Mouse (Mus musculus) limb, embryonic 12.5 days (tissue): ENCODE measurements around the gene Wdr4. TPM values are rescaled to one million over a fixed set of nuclear protein-coding genes. Genes with fewer than 3 reads are reported as not detected.

ENCODE experiments used
- ATAC-seq: fragments of 200-750 bp; cut with Nextera tagmentation; 2 replicates; pipeline ENCODE4 v1.8.0; 2017; ENCODE audit warnings: low read depth, moderate TSS enrichment; ENCODE audit not compliant: insufficient number of reproducible peaks, insufficient read depth, low FRiP score, low TSS enrichment
- H3K27ac ChIP-seq: fragments of 300-500 bp; sonication (generic); 2 replicates; pipeline ENCODE4 v1.5.1; 2016; ENCODE audit warnings: mild to moderate bottlenecking, moderate library complexity
- H3K27me3 ChIP-seq: fragments of 300-500 bp; sonication (generic); 2 replicates; pipeline ENCODE4 v1.6.1; 2016; ENCODE audit warnings: mild to moderate bottlenecking, moderate library complexity
- H3K36me3 ChIP-seq: fragments of 300-500 bp; sonication (generic); 2 replicates; pipeline ENCODE4 v1.6.1; 2016; ENCODE audit warnings: mild to moderate bottlenecking, moderate library complexity
- H3K4me1 ChIP-seq: fragments of 300-500 bp; sonication (generic); replicated peaks from 2 replicates; pipeline ENCODE4 v1.6.1; 2016
- H3K4me2 ChIP-seq: fragments of 300-500 bp; sonication (generic); 2 replicates; pipeline ENCODE4 v1.6.1; 2016; ENCODE audit warnings: mild to moderate bottlenecking, moderate library complexity
- H3K4me3 ChIP-seq: fragments of 300-500 bp; sonication (generic); replicated peaks from 2 replicates; pipeline ENCODE4 v1.5.1; 2016; ENCODE audit warnings: mild to moderate bottlenecking
- H3K9ac ChIP-seq: fragments of 300-500 bp; sonication (generic); replicated peaks from 2 replicates; pipeline ENCODE4 v1.6.1; 2016; ENCODE audit warnings: mild to moderate bottlenecking, moderate library complexity
- H3K9me3 ChIP-seq: fragments of 300-500 bp; sonication (generic); 2 replicates; pipeline ENCODE4 v1.6.1; 2016; ENCODE audit warnings: mild to moderate bottlenecking, moderate library complexity
- WGBS: fragments of 180-500 bp; shearing (Covaris S2); methylation state at CpG from one replicate; pipeline ENCODE4 v1.1.7; 2016; 5-methylcytosine and 5-hydroxymethylcytosine counted together
- polyA plus RNA-seq: library from polyadenylated mRNA; unstranded; fragments of >200 nt; fragmentation: Nextera tagmentation; extraction: Ambion mirVana; gene quantifications from 2 replicates; pipeline ENCODE4 v1.2.1, GENCODE M21; 2016

Wdr4 gene
- 42.0 and 43.6 TPM in 2 replicates for polyA plus RNA-seq

GRCm38 (mm10) chr17:31519946-31520838 lies at the start of gene Wdr4, which contains the start of gene Ndufv3:
Gene Wdr4, minus strand, starts transcription at chr17:31519980.
Gene Ndufv3, plus strand, starts transcription at chr17:31520115.
- peak within 1 kb of the TSS; percentile 63 for H3K9ac ChIP-seq
- no peaks in the 10 kb centered on the region for H3K27me3 ChIP-seq
- H3K9me3 ChIP-seq = no peaks in the 10 kb centered on the region
- H3K4me2 ChIP-seq = peak within 1 kb of the TSS; percentile 79
- under 1% methylated on average over 45 of the region's 45 CpGs for WGBS
- H3K4me1 ChIP-seq = peaks cover 12% of the 10 kb centered on the region
- H3K36me3 ChIP-seq = peaks cover 23% of the 10 kb centered on the region
- ATAC-seq = peak; percentile 96
- peak within 1 kb of the TSS; percentile 59 for H3K27ac ChIP-seq
- peak within 1 kb of the TSS; percentile 74 for H3K4me3 ChIP-seq

- H3K36me3 ChIP-seq = peaks cover 6% of the 10 kb centered on the region; the same call in 1 of the 2 replicates
- H3K27me3 ChIP-seq = no peaks in the 10 kb centered on the region
- peak overlapping the region; percentile 87 for H3K4me2 ChIP-seq
- H3K27ac ChIP-seq = peak overlapping the region; percentile 96; the same call in 1 of the 2 replicates
- peak overlapping the region; percentile 78 for H3K4me3 ChIP-seq
- no peak for ATAC-seq
- H3K4me1 ChIP-seq = peaks cover 30% of the 10 kb centered on the region
- H3K9ac ChIP-seq = peak overlapping the region; percentile 85
- WGBS = 81% methylated on average over 6 of the region's 6 CpGs
- no peaks in the 10 kb centered on the region for H3K9me3 ChIP-seq
Observed at GRCm38 (mm10) chr17:31566276-31566675, 46.5 kb upstream of the Wdr4 start.

- Histone ChIP-seq H3K4me2 (peak overlapping the region; percentile 87), H3K9me3 (no peaks in the 10 kb centered on the region), H3K27me3 (no peaks in the 10 kb centered on the region), H3K36me3 (peaks cover 6% of the 10 kb centered on the region; the same call in 1 of the 2 replicates), H3K27ac (peak overlapping the region; percentile 96), H3K4me1 (peaks cover 30% of the 10 kb centered on the region), H3K4me3 (peak overlapping the region; percentile 78), H3K9ac (peak overlapping the region; percentile 85)
- ATAC-seq = peak; percentile 13
- under 1% methylated on average over 84 of the region's 88 CpGs for WGBS
Observed at GRCm38 (mm10) chr17:31565141-31566056, 45.6 kb upstream of the Wdr4 start.

GRCm38 (mm10) chr17:31564858-31565140 lies 45.0 kb upstream of the Wdr4 start:
- WGBS = 0% methylated on average over 23 of the region's 44 CpGs
- H3K9ac ChIP-seq = peak overlapping the region; percentile 85

GRCm38 (mm10) chr17:31564015-31564857 lies 44.5 kb upstream of the Wdr4 start, which contains the start of gene Pknox1:
Gene Pknox1, plus strand, starts transcription at chr17:31564734.
- Histone ChIP-seq H3K27me3 (no peaks in the 10 kb centered on the region), H3K4me1 (peaks cover 30% of the 10 kb centered on the region), H3K4me3 (peak within 1 kb of the TSS; percentile 78), H3K4me2 (peak within 1 kb of the TSS; percentile 87), H3K9ac (peak within 1 kb of the TSS; percentile 85), H3K27ac (peak within 1 kb of the TSS; percentile 96), H3K9me3 (no peaks in the 10 kb centered on the region), H3K36me3 (peaks cover 6% of the 10 kb centered on the region; the same call in 1 of the 2 replicates)
- peak; percentile 94 for ATAC-seq
- under 1% methylated on average over 42 of the region's 72 CpGs for WGBS

More at GRCm38 (mm10) chr17:31564858-31565140, 45.0 kb upstream of the Wdr4 start:
- peaks cover 30% of the 10 kb centered on the region for H3K4me1 ChIP-seq
- H3K27ac ChIP-seq = peak overlapping the region; percentile 96
- peak overlapping the region; percentile 87 for H3K4me2 ChIP-seq
- H3K9me3 ChIP-seq = no peaks in the 10 kb centered on the region
- H3K4me3 ChIP-seq = peak overlapping the region; percentile 78
- H3K27me3 ChIP-seq = no peaks in the 10 kb centered on the region
- H3K36me3 ChIP-seq = peaks cover 6% of the 10 kb centered on the region; the same call in 1 of the 2 replicates
- no peak for ATAC-seq

- ATAC-seq = no peak
- peaks cover 6% of the 10 kb centered on the region; the same call in 1 of the 2 replicates for H3K36me3 ChIP-seq
- peaks cover 36% of the 10 kb centered on the region for H3K4me1 ChIP-seq
- 28% methylated on average over 12 of the region's 12 CpGs for WGBS
- H3K4me2 ChIP-seq = peak overlapping the region; percentile 63
- H3K9me3 ChIP-seq = no peaks in the 10 kb centered on the region
- H3K4me3 ChIP-seq = peak overlapping the region; percentile 78
- H3K9ac ChIP-seq = peak overlapping the region; percentile 67
- no peaks in the 10 kb centered on the region for H3K27me3 ChIP-seq
- peak overlapping the region; percentile 89 for H3K27ac ChIP-seq
Observed at GRCm38 (mm10) chr17:31563632-31564014, 43.8 kb upstream of the Wdr4 start.

GRCm38 (mm10) chr17:31559021-31559789 lies 39.4 kb upstream of the Wdr4 start:
- 79% methylated on average over 11 of the region's 11 CpGs for WGBS
- peaks cover 30% of the 10 kb centered on the region for H3K4me1 ChIP-seq
- no peaks in the 10 kb centered on the region for H3K27me3 ChIP-seq
- H3K4me3 ChIP-seq = no peak overlapping the region
- no peaks in the 10 kb centered on the region for H3K9me3 ChIP-seq
- no peak overlapping the region for H3K9ac ChIP-seq
- no peaks in the 10 kb centered on the region for H3K36me3 ChIP-seq
- ATAC-seq = no peak
- 0 out of 2 replicates have a peak overlapping the region, but pooled peaks have one; percentile 92 for H3K27ac ChIP-seq
- H3K4me2 ChIP-seq = no peak overlapping the region

GRCm38 (mm10) chr17:31557947-31558542 lies 38.3 kb upstream of the Wdr4 start:
- 59% methylated on average over 10 of the region's 10 CpGs for WGBS
- ATAC-seq = peak; percentile 46
- H3K27ac ChIP-seq = peak overlapping the region; percentile 92
- no peak overlapping the region for H3K9ac ChIP-seq
- H3K4me3 ChIP-seq = no peak overlapping the region
- no peaks in the 10 kb centered on the region for H3K36me3 ChIP-seq
- peaks cover 25% of the 10 kb centered on the region for H3K4me1 ChIP-seq
- H3K4me2 ChIP-seq = peak overlapping the region; percentile 22
- no peaks in the 10 kb centered on the region for H3K9me3 ChIP-seq
- H3K27me3 ChIP-seq = no peaks in the 10 kb centered on the region

GRCm38 (mm10) chr17:31557124-31557880 lies 37.5 kb upstream of the Wdr4 start:
- H3K27ac ChIP-seq = peak overlapping the region; percentile 92
- peak; percentile 86 for ATAC-seq
- H3K27me3 ChIP-seq = no peaks in the 10 kb centered on the region
- H3K4me2 ChIP-seq = peak overlapping the region; percentile 22
- no peaks in the 10 kb centered on the region for H3K36me3 ChIP-seq
- 34% methylated on average over 11 of the region's 11 CpGs for WGBS
- H3K9me3 ChIP-seq = no peaks in the 10 kb centered on the region
- H3K9ac ChIP-seq = no peak overlapping the region
- peaks cover 25% of the 10 kb centered on the region for H3K4me1 ChIP-seq
- H3K4me3 ChIP-seq = no peak overlapping the region
